Comparison of ENCODE assay signal across 16 mouse cellular contexts in genomic region chr16:75930222-75930553, GRCm38 (mm10).
"Had no signal": no experiment of that assay in that cellular context is flagged by ENCODE, and none has a peak within 500 bp of the region (broad histone marks: within the 10 kb centered on the region; RNA-seq: fewer than 3 reads in every experiment).

No protein-coding gene starts in this region.

- H3K27ac ChIP-seq: kidney, embryonic 15.5 days; left cerebral cortex, adult 2 months; limb, embryonic 15.5 days; liver, embryonic 12.5 days; lung, embryonic 15.5 days; macrophage; midbrain, embryonic 13.5 days; stomach, embryonic 15.5 days had no signal

- H3K9ac ChIP-seq: kidney, embryonic 15.5 days; limb, embryonic 15.5 days; liver, embryonic 12.5 days; lung, embryonic 15.5 days; midbrain, embryonic 13.5 days; stomach, embryonic 15.5 days had no signal

- ATAC-seq: intestine, embryonic 16.5 days; liver, embryonic 12.5 days had no signal

- H3K9me3 ChIP-seq: kidney, embryonic 15.5 days; limb, embryonic 15.5 days; liver, embryonic 12.5 days; lung, embryonic 15.5 days; midbrain, embryonic 13.5 days; stomach, embryonic 15.5 days had no signal

- H3K4me1 ChIP-seq: kidney, embryonic 15.5 days; limb, embryonic 15.5 days; liver, embryonic 12.5 days; lung, embryonic 15.5 days; midbrain, embryonic 13.5 days; stomach, embryonic 15.5 days had no signal

- H3K4me2 ChIP-seq: kidney, embryonic 15.5 days; limb, embryonic 15.5 days; liver, embryonic 12.5 days; lung, embryonic 15.5 days; midbrain, embryonic 13.5 days; stomach, embryonic 15.5 days had no signal

- H3K4me3 ChIP-seq: kidney, embryonic 15.5 days; left cerebral cortex, adult 2 months; limb, embryonic 15.5 days; liver, embryonic 12.5 days; lung, embryonic 15.5 days; midbrain, embryonic 13.5 days; myocyte; stomach, embryonic 15.5 days had no signal

- H3K27me3 ChIP-seq: kidney, embryonic 15.5 days; limb, embryonic 15.5 days; liver, embryonic 12.5 days; lung, embryonic 15.5 days; midbrain, embryonic 13.5 days; stomach, embryonic 15.5 days had no signal

- DNase-seq: kidney, adult 2 months; kidney, postnatal 25 days; lung, postnatal 14 days; right cerebral cortex, postnatal 14 days; thymus, adult 2 months; thymus, postnatal 25 days had no signal

- H3K36me3 ChIP-seq: kidney, embryonic 15.5 days; limb, embryonic 15.5 days; liver, embryonic 12.5 days; lung, embryonic 15.5 days; midbrain, embryonic 13.5 days; stomach, embryonic 15.5 days had no signal
